Mouse (Mus musculus): ENCODE results near the gene Kctd11.

The Kctd11 gene

DNA sequence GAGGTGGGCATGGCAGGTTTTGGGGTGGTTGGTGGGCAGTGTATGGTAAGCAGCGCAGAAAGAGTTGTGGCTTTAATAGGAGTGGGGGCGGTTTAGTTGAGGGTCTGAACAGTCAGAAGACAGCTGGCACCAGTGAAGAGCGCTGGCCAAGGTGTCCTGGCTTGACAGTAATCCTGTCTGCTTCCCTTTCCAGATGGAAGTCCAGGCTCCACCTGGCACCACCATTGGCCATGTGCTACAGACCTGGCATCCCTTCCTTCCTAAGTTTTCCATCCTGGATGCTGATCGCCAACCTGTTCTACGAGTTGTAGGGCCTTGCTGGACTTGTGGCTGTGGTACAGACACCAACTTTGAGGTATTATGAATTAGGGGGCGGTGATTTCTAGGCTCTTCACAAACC lies 33.2 kb downstream of the Kctd11 start:
- DNase-seq: peak; percentile 86

DNA sequence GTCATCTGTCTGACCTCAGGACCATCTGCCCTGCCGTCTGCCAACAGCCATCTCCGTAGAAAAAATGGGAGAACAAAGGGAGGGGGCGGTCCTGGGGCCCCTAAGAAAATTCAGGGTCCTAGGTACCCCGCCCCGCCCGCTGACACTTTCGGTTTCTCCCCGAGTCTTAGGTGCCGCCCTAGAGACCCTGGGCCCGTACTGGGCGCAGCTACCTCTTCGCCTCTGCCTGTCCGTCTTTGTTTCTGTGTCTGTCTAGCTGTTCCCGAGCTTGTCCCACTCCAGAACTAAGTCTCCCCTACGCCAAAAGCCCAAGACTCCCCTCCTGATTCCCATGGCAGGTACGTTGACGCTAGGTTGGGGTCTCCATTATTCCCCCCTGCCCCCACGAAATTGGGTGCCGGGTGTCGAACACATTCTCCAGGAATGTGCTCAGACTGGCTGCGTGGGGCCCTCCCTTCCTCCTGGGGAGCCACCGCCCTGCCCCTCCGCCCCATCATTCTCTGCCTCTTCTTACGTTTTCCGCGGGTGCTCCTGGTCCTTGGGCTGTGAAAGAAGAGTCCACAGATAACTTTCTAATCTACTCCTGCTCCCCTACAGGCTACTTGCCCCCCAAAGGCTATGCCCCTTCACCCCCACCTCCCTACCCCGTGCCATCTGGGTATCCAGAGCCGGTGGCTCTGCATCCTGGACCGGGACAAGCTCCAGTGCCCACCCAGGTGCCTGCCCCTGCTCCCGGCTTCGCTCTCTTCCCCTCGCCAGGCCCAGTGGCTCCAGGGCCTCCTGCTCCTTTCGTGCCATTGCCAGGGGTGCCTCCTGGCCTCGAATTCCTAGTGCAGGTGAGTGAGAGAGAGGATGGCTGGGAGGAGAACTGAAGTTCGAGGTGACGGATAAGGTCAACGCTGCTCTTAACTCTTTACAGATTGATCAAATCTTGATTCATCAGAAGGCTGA lies 34.2 kb downstream of the Kctd11 start:
- DNase-seq: peak; percentile 57

DNA sequence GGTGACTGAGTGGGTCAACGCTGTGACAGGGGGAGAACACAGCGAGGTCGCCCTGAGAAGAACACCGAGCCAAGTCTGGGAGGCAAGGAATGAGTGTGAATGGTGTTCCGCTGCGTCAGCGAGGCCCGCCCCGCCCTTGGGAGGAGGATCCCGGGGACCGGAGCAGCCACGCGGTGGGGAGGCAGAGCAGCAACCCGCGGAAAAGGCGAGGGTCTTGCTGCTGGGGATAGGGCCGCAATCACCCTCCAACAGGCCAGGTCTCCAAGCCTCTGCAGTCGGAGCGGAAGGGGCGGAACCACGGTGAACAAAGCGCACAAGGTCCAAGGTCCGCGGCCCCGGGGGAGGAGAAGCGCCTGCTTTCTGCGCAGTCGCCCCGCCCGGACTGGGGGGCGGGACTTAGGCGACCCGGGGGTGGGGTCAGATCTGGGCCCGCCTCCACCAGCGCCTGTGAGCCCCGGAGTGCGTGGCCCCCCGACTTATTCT lies 35.0 kb downstream of the Kctd11 start, which contains the start of gene Plscr3:
Plscr3 (plus strand) TSS at position 179 of the 483 bp plus-strand sequence.
- DNase-seq: peak; percentile 92

DNA sequence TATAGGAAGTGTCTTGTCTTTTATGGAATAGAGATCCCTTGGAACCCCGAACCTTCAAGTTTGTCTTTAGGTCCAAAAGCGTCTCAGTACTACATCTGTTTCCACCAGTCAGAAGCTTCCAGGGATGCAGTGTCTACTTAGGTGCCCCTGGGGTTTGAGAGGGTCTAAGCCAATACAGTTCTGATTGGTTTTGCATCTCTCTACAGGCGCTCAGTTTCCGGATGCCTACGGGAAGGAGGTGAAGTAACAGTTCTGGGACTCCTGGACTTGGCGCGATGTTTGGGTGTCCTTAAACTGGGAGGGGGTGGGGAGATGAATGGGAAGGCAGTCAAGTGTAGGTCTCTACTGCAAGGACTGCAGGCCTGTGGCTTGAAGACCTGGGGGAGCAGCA lies 42.5 kb downstream of the Kctd11 start:
- no peak for DNase-seq

DNA sequence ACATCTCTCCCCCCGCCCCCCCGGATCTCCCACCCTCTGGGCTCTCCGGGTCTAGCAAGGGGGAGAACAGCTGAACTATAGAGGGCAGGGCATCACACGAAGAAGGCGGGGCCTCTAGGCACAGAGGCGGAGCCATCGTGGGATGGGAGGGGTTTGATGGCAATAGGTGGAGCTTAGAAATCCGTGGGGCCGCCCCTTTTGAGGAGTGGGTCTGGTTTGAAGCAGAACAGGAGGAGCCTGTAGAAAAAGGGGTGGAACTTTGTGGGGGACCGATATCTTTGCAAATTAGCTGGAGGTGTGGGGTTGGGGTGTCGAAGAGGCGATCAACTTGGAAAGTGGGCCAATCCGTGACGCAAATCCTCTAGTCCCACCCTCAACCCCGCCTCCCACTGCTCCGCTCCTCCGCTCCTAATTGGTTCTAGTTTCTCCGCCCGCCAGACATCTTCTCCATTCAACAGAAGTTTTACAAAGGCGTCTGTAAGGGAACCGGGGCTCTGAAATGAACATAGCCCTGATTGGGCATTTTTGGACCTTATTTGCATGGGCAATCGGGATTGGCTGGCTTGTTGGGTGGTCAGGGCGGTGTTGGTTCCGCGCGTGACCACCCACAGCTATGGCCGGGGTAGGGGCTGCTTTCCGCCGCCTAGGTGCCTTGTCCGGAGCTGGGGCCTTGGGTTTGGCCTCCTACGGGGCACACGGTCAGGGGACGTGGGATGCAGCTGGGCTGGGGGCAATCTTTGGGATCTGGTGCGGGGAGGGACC lies 43.1 kb downstream of the Kctd11 start, which contains the start of gene Tmem256:
Tmem256 (plus strand) TSS at position 563 of the 762 bp plus-strand sequence.
- peak; percentile 99 for DNase-seq

DNA sequence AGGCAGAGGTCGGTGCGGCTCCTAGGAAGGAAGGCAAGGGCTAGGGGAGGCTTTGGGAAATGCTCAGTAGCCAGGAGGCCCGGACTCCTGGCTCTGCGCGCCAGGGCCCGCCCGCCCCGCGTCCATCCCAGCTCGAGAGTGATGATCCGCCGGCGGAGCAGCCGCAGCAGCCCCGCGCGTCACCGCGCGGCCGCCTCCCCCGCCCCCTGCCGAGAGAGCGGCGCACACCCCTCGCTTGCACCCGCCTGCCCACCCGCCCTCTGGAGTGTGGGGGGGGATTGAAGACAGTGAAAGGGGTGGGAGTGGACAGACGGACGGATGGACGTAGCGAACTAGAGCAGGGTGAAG lies 43.6 kb downstream of the Kctd11 start, which contains the start of gene Nlgn2:
Nlgn2 (minus strand) TSS at position 181 of the 348 bp plus-strand sequence.
- no peak for DNase-seq

DNA sequence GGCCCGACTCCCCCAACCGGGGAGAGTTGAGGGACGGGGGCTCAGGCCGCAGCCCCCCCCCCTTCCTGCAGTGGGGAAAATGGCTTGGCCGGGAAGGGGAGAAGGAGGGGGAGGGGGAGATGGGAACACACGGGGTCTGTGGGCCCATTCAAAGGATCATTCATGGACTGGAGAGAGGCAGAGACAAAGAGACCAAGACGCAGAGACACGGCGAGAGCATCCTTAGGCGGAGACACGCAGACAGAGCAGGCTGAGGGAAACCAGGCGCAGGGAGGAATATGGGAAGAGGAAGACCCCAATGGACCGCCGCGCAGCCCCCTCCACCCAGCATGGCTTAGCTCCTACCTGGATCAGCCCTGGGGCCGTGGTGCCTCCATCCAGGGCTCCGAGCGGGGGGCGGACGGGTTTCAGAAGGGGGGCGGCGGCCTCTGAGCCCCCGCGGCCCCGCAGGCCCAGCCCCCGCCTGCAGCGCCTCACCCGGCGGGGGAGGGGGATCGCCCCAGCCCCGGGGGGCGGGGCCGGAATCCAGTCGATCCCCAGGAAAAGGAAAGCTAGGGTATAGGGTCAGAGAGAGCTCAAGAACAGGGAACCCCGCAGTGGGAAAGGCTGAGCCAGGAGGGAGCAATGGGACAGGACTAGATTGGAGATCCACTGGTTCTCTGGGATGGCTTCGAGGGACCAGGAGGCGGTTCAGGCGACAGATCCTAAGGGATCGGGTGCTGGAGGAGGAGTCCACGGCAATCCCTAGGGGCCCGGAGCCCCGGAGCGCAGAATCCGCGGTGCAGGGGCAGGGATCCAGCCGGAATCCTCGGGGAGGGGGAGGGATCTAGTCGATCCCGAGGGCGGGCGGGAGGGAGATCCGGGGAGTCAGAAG lies 44.3 kb downstream of the Kctd11 start:
- peak; percentile 77 for DNase-seq

DNA sequence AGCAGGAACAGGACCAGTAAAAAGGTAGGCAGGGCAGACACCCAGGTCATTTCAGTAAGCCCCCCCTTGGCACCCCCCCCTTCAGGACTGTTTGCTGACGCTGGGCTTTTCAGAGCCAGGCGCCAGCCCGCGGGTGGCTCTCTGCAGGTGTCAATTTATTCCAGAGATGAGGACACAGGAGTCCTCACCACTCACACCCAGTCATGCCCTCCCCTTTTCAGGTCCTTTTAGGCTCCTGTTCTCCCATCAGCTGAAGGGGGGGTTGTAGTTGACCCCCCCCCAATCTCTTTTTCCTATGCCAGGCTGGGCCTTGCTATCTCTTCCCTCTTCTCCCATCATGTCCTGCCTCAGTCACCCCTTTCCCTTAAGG lies 45.3 kb downstream of the Kctd11 start:
- DNase-seq: no peak

DNA sequence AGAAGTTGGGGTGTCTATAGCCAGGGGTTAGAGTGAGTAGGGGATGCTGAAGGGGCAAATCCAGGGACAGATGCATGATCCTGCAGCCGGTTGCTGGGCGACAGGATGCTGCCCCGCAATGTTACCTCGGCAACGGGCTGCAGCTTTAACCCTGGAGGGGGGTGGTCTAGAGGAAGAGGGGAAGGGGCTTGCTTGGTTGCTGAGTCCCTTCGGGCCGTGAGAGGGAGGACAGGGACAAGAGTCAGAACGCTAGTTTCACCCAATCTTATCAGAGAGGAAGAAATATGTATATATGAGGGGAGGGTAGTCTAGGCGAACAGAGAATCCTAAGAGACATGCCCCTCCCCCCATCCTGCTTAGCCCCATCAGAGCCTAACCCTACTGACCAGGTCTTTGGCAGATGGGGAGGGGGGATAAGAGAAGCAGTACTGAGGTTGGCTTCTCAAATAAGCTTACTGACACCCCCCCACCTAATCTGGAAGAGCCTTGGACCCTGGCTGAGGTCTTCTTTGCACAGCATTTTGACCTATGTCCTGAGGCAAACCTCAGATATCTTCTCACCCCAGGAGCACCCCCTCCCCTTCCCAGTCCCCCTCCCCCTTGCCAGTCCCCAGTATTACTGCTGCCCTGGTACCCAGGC lies 45.8 kb downstream of the Kctd11 start:
- DNase-seq: no peak

DNA sequence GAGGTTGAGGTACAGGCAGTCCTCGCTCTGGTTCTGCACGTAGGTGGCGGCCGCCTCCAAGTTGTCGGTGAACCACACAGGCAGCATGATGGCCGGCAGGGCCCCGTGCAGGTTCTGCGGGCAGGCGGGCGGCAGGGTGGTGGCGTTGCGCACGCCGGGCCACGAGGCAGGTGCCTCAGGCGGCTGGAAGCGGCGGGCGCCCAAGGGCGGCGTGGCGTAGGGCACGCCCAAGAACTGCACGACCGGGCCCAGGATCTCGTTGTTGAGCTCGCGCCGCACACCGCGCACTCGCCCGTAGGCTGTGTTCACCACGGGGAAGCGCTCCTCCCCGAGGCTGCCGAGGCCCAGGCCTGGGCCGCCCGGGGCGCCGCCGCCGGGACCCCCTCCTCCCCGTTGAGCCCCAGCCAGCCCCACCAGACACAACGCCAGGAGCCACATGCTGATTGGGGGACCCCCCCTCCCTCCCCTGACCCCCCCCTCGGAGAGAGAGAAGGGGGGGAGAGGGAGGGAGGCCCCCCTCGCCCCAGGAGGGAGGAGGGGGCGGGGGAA lies 47.1 kb downstream of the Kctd11 start:
- DNase-seq: no peak

DNA sequence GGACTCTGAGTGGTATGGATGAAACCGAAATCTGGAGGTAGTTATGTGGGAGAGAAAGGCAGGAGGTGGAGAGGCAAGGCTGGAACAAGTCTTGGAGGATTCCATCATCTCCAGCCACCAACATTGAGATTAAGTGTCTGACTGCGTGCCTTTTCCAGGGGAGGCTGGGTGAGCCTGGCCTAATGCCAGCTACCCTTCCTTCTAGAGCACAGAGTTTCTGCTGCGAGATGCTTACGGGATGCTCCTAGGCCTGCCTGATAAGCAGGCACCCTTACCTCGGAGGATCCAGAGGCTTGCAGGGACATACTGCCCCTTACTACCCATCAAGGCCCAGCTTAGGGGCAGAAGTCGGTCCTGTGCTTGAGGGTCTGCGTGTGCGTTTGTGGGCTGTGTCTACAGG lies 47.7 kb downstream of the Kctd11 start:
- no peak for DNase-seq

DNA sequence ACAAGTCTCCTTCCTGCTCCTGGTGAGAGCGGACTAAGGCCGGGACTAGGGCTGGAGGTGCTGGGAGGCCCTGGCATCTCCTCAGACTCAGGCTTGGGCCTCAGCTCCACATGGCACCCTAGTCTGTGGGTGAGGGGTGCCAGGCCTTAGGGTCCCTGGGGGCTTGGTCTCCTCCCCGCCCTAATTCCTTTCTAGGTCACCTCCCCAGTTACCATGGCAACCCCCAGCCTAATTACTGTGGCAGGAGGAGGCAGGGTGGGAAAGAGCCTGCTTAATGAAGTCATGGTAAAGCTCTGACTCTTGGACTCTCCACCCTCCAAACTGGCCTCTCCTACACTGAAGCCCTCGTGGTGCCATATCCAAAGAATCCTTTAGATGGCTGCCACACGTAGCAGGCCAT lies 52.4 kb downstream of the Kctd11 start:
- DNase-seq: peak; percentile 34
